Mouse (Mus musculus) ES-E14 (cell line): ENCODE data around the gene Prune1. TPM values are rescaled to one million over a fixed set of nuclear protein-coding genes. Genes with fewer than 3 reads are reported as not detected.

Source experiments
- DNase-seq: peaks from one replicate; pipeline ENCODE4 v3.0.0-alpha.2; 2013; ENCODE audit warnings: low read depth, low spot score
- H3K27ac ChIP-seq: 2 replicates; pipeline ENCODE4 v1.5.1; 2012; ENCODE audit warnings: low read depth, mild to moderate bottlenecking, low read length, moderate library complexity, mixed read lengths; ENCODE audit not compliant: poor library complexity, insufficient read depth, severe bottlenecking
- H3K36me3 ChIP-seq: 2 replicates; pipeline ENCODE4 v1.6.1; 2012; ENCODE audit warnings: mild to moderate bottlenecking, low read length, moderate library complexity, mixed read lengths; ENCODE audit not compliant: control insufficient read depth, poor library complexity, insufficient read depth, severe bottlenecking
- H3K4me1 ChIP-seq, 2 experiments: fragments of 150-350 bp in 1 of 2; sonication (generic) in 1 of 2; 2 replicates each; pipeline ENCODE4 v1.6.1; 2012; ENCODE audit warnings: low read length in 2 of 2, mild to moderate bottlenecking in 1 of 2, mixed read lengths in 1 of 2; ENCODE audit not compliant: control insufficient read depth in 2 of 2, insufficient read depth in 2 of 2, poor library complexity in 1 of 2
- H3K4me3 ChIP-seq, 2 experiments: fragments of 150-350 bp in 1 of 2; sonication (generic) in 1 of 2; 2 replicates each; pipeline ENCODE4 v1.5.1; 2012; ENCODE audit warnings: low read length in 2 of 2, low read depth in 1 of 2, mild to moderate bottlenecking in 1 of 2, mixed read lengths in 1 of 2; ENCODE audit not compliant: insufficient read depth in 1 of 2, poor library complexity in 1 of 2, severe bottlenecking in 1 of 2
- H3K9ac ChIP-seq: 2 replicates; pipeline ENCODE4 v1.6.1; 2012; ENCODE audit warnings: low read depth, mild to moderate bottlenecking, low read length, mixed read lengths; ENCODE audit not compliant: poor library complexity, insufficient read depth, severe bottlenecking
- H3K9me3 ChIP-seq: fragments of 150-350 bp; sonication (generic); 2 replicates; pipeline ENCODE4 v1.6.1; 2012; ENCODE audit warnings: low read depth, mild to moderate bottlenecking, low read length; ENCODE audit not compliant: control insufficient read depth, insufficient read depth
- CHD2 ChIP-seq: IDR thresholded peaks from 2 replicates; pipeline ENCODE4 v1.6.1; 2014; ENCODE audit warnings: mild to moderate bottlenecking, low read depth, low read length, inconsistent platforms
- HCFC1 ChIP-seq: IDR thresholded peaks from 2 replicates; pipeline ENCODE4 v1.6.1; 2012; ENCODE audit warnings: low read length, inconsistent platforms, borderline replicate concordance; ENCODE audit not compliant: insufficient read depth
- MAFK ChIP-seq: IDR thresholded peaks from 2 replicates; pipeline ENCODE4 v1.6.1; 2014; ENCODE audit warnings: mild to moderate bottlenecking, low read depth, low read length, inconsistent platforms; ENCODE audit not compliant: insufficient read depth
- ZC3H11A ChIP-seq: IDR thresholded peaks from 2 replicates; pipeline ENCODE4 v1.6.1; 2012; ENCODE audit warnings: low read depth, mild to moderate bottlenecking, inconsistent platforms, low read length, borderline replicate concordance
- ZNF384 ChIP-seq: IDR thresholded peaks from 2 replicates; pipeline ENCODE4 v1.6.1; 2012; ENCODE audit warnings: low read depth, low read length, inconsistent platforms
- in situ Hi-C, 2 experiments: fragments of 600-800 bp; cut with MboI; formaldehyde crosslinking; loops; one replicate each; pipeline ENCODE4 v1.15.1; 2025; ENCODE audit warnings: low sequenced_read_pairs in 2 of 2, inconsistent platforms in 1 of 2; ENCODE audit not compliant: unreplicated experiment in 2 of 2
- total RNA-seq: library from RNA; depleted of rRNA; stranded (reverse); fragments of 300-350 nt; gene quantifications from 2 replicates; pipeline ENCODE4 v1.2.3, GENCODE M21; 2012

The Prune1 gene
- total RNA-seq, 1 experiment = 26.4 TPM

- Histone ChIP-seq H3K4me3 (no peak overlapping the region), H3K4me1 (peaks cover 2 to 29% of the 10 kb centered on the region in 2 experiments; a peak in 2 of 4 replicates), H3K9ac (no peak overlapping the region), H3K9me3 (no peaks in the 10 kb centered on the region), H3K36me3 (peaks cover 31% of the 10 kb centered on the region), H3K27ac (no peak overlapping the region)
- in situ Hi-C loops = no loop called here
- TF ChIP-seq MAFK = no peak
- no peak for TF ChIP-seq ZNF384
- TF ChIP-seq HCFC1 = no peak
- no peak for TF ChIP-seq ZC3H11A
- TF ChIP-seq CHD2 = no peak
- DNase-seq = peak; percentile 67
Observed at GRCm38 (mm10) chr3:95296103-95296469, 14.2 kb upstream of the Prune1 start.

GRCm38 (mm10) chr3:95295321-95296102, 13.6 kb upstream of the Prune1 start:
- in situ Hi-C loops = no loop called here
- H3K9ac ChIP-seq = no peak overlapping the region
- peaks cover 31% of the 10 kb centered on the region for H3K36me3 ChIP-seq
- H3K9me3 ChIP-seq = no peaks in the 10 kb centered on the region
- H3K4me3 ChIP-seq = no peak overlapping the region
- no peak for DNase-seq
- H3K27ac ChIP-seq = peak overlapping the region; percentile 34
- peaks cover 2 to 34% of the 10 kb centered on the region in 2 experiments; a peak in 2 of 4 replicates for H3K4me1 ChIP-seq
- TF ChIP-seq CHD2 = no peak
- TF ChIP-seq ZC3H11A = no peak
- TF ChIP-seq ZNF384 = no peak
- TF ChIP-seq HCFC1 = no peak
- no peak for TF ChIP-seq MAFK

DNA sequence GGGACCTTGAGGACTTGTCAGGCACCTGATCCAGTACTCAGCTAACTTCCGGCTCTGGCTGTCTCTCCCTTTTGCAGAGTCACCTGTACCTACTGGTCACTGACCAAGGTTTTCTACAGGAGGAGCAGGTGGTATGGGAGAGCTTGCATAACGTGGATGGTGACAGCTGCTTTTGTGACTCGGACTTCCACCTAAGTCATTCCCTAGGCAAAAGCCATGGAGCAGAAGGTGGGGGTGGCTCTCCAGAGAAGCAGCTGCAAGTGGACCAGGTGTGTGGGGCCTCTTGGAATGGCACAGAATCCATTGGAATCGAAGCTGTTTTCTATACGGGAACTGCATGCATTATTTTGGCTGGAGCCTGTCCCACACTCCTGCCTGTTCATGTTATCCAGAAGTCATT, 12.8 kb upstream of the Prune1 start:
- Histone ChIP-seq H3K36me3 (peaks cover 31% of the 10 kb centered on the region), H3K4me1 (peaks cover 2 to 37% of the 10 kb centered on the region in 2 experiments; a peak in 2 of 4 replicates), H3K9ac (no peak overlapping the region), H3K27ac (peak overlapping the region; percentile 10; the same call in 1 of the 2 replicates), H3K9me3 (no peaks in the 10 kb centered on the region), H3K4me3 (no peak overlapping the region)
- no peak for TF ChIP-seq ZC3H11A
- no peak for TF ChIP-seq MAFK
- DNase-seq = no peak
- in situ Hi-C loops = no loop called here

- H3K9me3 ChIP-seq = no peaks in the 10 kb centered on the region
- peaks cover 32% of the 10 kb centered on the region for H3K36me3 ChIP-seq
- DNase-seq = no peak
- TF ChIP-seq ZNF384 (no peak), MAFK (no peak), CHD2 (no peak), HCFC1 (no peak), ZC3H11A (no peak)
- peaks cover 2 to 40% of the 10 kb centered on the region in 2 experiments; a peak in 2 of 4 replicates for H3K4me1 ChIP-seq
- no peak overlapping the region for H3K4me3 ChIP-seq
- H3K27ac ChIP-seq = peak overlapping the region; percentile 10; the same call in 1 of the 2 replicates
- H3K9ac ChIP-seq = no peak overlapping the region
- in situ Hi-C loops = no loop called here
Observed at GRCm38 (mm10) chr3:95294316-95294715, 12.4 kb upstream of the Prune1 start.
